14 mouse cellular contexts compared by ENCODE assay signal in the genomic region with DNA sequence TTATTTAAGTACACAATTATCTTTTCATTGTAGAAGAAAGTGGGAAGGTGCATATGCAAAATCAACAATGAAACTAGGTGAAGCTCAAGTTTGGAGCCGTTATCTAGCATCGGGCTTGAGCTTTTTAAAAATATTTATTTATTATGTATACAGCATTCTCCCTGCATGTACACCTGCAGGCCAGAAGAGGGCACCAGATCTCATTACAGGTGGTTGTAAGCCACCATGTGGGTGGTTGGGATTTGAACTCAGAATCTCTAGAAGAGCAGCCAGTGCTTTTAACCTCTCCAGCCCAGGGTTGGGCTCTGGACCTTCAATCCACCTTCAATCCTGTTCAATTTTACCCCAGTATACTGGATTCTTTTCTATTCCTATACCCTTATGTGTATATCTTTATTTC. TPM values are rescaled to one million over a fixed set of nuclear protein-coding genes. Genes with fewer than 3 reads are reported as not detected.
DNase-seq lines count a peak whose midpoint lies in the region; ATAC-seq and TF ChIP-seq lines count a peak whose summit lies in the region.
"Had no signal": no experiment of that assay in that cellular context is flagged by ENCODE, and none has a peak within 500 bp of the region (broad histone marks: within the 10 kb centered on the region; RNA-seq: fewer than 3 reads in every experiment).

No protein-coding gene starts in this region.

- H3K9ac ChIP-seq in heart, adult 2 months (ENCODE audit: low read depth, low read length) = no peak overlapping the region
- H3K9ac ChIP-seq in heart, embryonic 12.5 days = no peak overlapping the region
- H3K9ac ChIP-seq: hindbrain, embryonic 12.5 days had no signal

- no peak for TF ChIP-seq POLR2A in heart, adult 2 months (IDR thresholded peaks at IDR 0.05; ENCODE audit: insufficient read depth, low read depth, low read length)
- TF ChIP-seq POLR2A in bone marrow, adult 2 months (IDR thresholded peaks at IDR 0.05; ENCODE audit: borderline replicate concordance, control insufficient read depth, low read depth, low read length) = no peak

- H3K9me3 ChIP-seq in heart, embryonic 12.5 days (replicated peaks) = no peaks in the 10 kb centered on the region
- H3K9me3 ChIP-seq: hindbrain, embryonic 12.5 days had no signal

- H3K36me3 ChIP-seq in heart, adult 2 months (ENCODE audit: control insufficient read depth, insufficient read depth, low read length) = no peaks in the 10 kb centered on the region; the same call in 1 of the 2 replicates
- H3K36me3 ChIP-seq in heart, embryonic 12.5 days = no peaks in the 10 kb centered on the region
- H3K36me3 ChIP-seq: hindbrain, embryonic 12.5 days had no signal

- H3K27ac ChIP-seq in heart, adult 2 months = no peak overlapping the region
- no peak overlapping the region for H3K27ac ChIP-seq in heart, embryonic 12.5 days (ENCODE audit: poor library complexity, severe bottlenecking)
- H3K27ac ChIP-seq in bone marrow, adult 2 months (ENCODE audit: control insufficient read depth, insufficient read depth, low read depth, low read length, poor library complexity) = no peak overlapping the region
- H3K27ac ChIP-seq: hindbrain, embryonic 12.5 days had no signal

- DNase-seq in heart, adult 2 months = no peak
- DNase-seq in retina, embryonic 14.5 days (ENCODE audit: low spot score) = peak; percentile 30
- no peak for DNase-seq in retina, postnatal 1 day
- peak; percentile 49 for DNase-seq in thymus, postnatal 4 days
- DNase-seq in cerebellum, adult 9-11 months = no peak
- DNase-seq in c-Kit-positive CD71-positive TER-119-positive erythroid progenitor cells, embryonic 14.5 days (ENCODE audit: low spot score) = no peak
- DNase-seq: cerebellum, adult 8-10 months; gastrocnemius, postnatal 36 days; layer of hippocampus, postnatal 36 days; lung, adult 18-20 months had no signal

- H3K79me2 ChIP-seq in heart, adult 2 months (replicated peaks; ENCODE audit: control insufficient read depth, insufficient read depth, low read length) = no peaks in the 10 kb centered on the region

- H3K4me3 ChIP-seq in heart, adult 2 months = no peak overlapping the region
- H3K4me3 ChIP-seq in heart, embryonic 12.5 days = no peak overlapping the region
- no peak overlapping the region for H3K4me3 ChIP-seq in bone marrow, adult 2 months (replicated peaks; ENCODE audit: control insufficient read depth, low read depth, low read length)
- H3K4me3 ChIP-seq: erythroblast, embryonic 14.5 days; hindbrain, embryonic 12.5 days had no signal

- H3K4me2 ChIP-seq in heart, embryonic 12.5 days = no peak overlapping the region
- H3K4me2 ChIP-seq: hindbrain, embryonic 12.5 days had no signal

- no peaks in the 10 kb centered on the region; the same call in 1 of the 2 replicates for H3K4me1 ChIP-seq in heart, adult 2 months (ENCODE audit: control insufficient read depth, insufficient read depth, low read length)
- H3K4me1 ChIP-seq in heart, embryonic 12.5 days (replicated peaks) = peaks cover 6% of the 10 kb centered on the region
- H3K4me1 ChIP-seq in bone marrow, adult 2 months (ENCODE audit: control insufficient read depth, insufficient read depth, low read length) = no peaks in the 10 kb centered on the region
- H3K4me1 ChIP-seq: hindbrain, embryonic 12.5 days had no signal

- peak; percentile 72 for TF ChIP-seq CTCF in heart, adult 2 months (IDR thresholded peaks at IDR 0.05)
- TF ChIP-seq CTCF in bone marrow, adult 2 months (IDR thresholded peaks at IDR 0.05; ENCODE audit: control insufficient read depth, insufficient read depth, low read length) = 0 out of 2 replicates have a peak, but pooled peaks have one; percentile 47

- intact Hi-C loops in heart, adult 2 months (cut with DNase I) = no loop called here

- no peaks in the 10 kb centered on the region for H3K27me3 ChIP-seq in heart, adult 2 months (ENCODE audit: control insufficient read depth, insufficient read depth, low read length)
- H3K27me3 ChIP-seq in heart, embryonic 12.5 days (replicated peaks) = no peaks in the 10 kb centered on the region
- H3K27me3 ChIP-seq: hindbrain, embryonic 12.5 days had no signal

- WGBS in heart, adult 2 months = 63% methylated on average over 2 of the region's 2 CpGs
- WGBS in heart, embryonic 12.5 days = 65% methylated on average over 2 of the region's 2 CpGs
- 58% methylated on average over 2 of the region's 2 CpGs for WGBS in bone marrow, adult 2 months

- no peak for TF ChIP-seq EP300 in heart, adult 2 months (IDR thresholded peaks at IDR 0.05; ENCODE audit: insufficient read depth, low read depth, low read length)

- ATAC-seq in heart, embryonic 12.5 days (ENCODE audit: insufficient number of reproducible peaks, low FRiP score) = no peak

RNA-seq across cellular contexts. Expression of a gene that starts 5.5 kb away (rescaled TPM):
- total RNA-seq in heart, adult 2 months (2021) = not detected
- not detected in 2 replicates for polyA plus RNA-seq in heart, adult 2 months (2012; rRNA removed)
- polyA plus RNA-seq in heart, embryonic 12.5 days (2016; fragmentation: Nextera tagmentation; extraction: Ambion mirVana) = 0.26 and 0.52 TPM in 2 replicates
- not detected in 2 replicates for polyA plus RNA-seq in bone marrow, adult 2 months (2011; ENCODE audit: insufficient read depth, insufficient read length, low replicate concordance, missing spikeins)
- total RNA-seq: gastrocnemius, postnatal 36 days; layer of hippocampus, postnatal 36 days had no signal
- polyA plus RNA-seq: hindbrain, embryonic 12.5 days had no signal

RNA-seq across cellular contexts. Expression of a gene that starts 17.7 kb away (rescaled TPM):
- 10 to 100 TPM; 18.9 to 19.5 TPM for total RNA-seq in heart, adult 2 months (2021)
- 3.6 and 11.2 TPM in 2 replicates for polyA plus RNA-seq in heart, adult 2 months (2012; rRNA removed)
- polyA plus RNA-seq in heart, embryonic 12.5 days (2016; fragmentation: Nextera tagmentation; extraction: Ambion mirVana) = 30.7 and 34.7 TPM in 2 replicates
- 2.9 and 7.5 TPM in 2 replicates for polyA plus RNA-seq in bone marrow, adult 2 months (2011; ENCODE audit: insufficient read depth, insufficient read length, low replicate concordance, missing spikeins)

RNA-seq across cellular contexts. Expression of a gene that starts 50.0 kb away (rescaled TPM):
- total RNA-seq in heart, adult 2 months (2021) = 1 to 10 TPM; 3.2 to 4.5 TPM
- polyA plus RNA-seq in heart, adult 2 months (2012; rRNA removed) = 2.1 and 3.8 TPM in 2 replicates
- 1.5 and 1.7 TPM in 2 replicates for polyA plus RNA-seq in heart, embryonic 12.5 days (2016; fragmentation: Nextera tagmentation; extraction: Ambion mirVana)
- polyA plus RNA-seq in bone marrow, adult 2 months (2011; ENCODE audit: insufficient read depth, insufficient read length, low replicate concordance, missing spikeins) = 0.16 and 1.4 TPM in 2 replicates

Comparison
In these comparisons a context has a peak if more than half of its experiments do, and no peak if none do; other contexts are left out.
1. DNase-seq: peak in retina, embryonic 14.5 days (single experiment) and thymus, postnatal 4 days (single experiment); none in heart, adult 2 months (0 of 2), retina, postnatal 1 day (single experiment), cerebellum, adult 9-11 months (single experiment) and c-Kit-positive CD71-positive TER-119-positive erythroid progenitor cells, embryonic 14.5 days (single experiment).